Mouse (Mus musculus) spleen, adult 2 months (tissue): ENCODE data around the gene Vamp2. TPM values are rescaled to one million over a fixed set of nuclear protein-coding genes. Genes with fewer than 3 reads are reported as not detected.

ENCODE experiments used
- DNase-seq, 2 experiments: peaks; one replicate each; pipeline versions ENCODE4 v3.0.0 to v3.0.0-alpha.2; 2012 to 2021; ENCODE audit warnings: low spot score in 2 of 2, low read depth in 1 of 2
- H3K27ac ChIP-seq: fragments of 200-500 bp; 2 replicates; pipeline ENCODE4 v1.5.1; 2012; ENCODE audit warnings: low read length, inconsistent platforms; ENCODE audit not compliant: insufficient read depth
- H3K27me3 ChIP-seq: fragments of 200-500 bp; 2 replicates; pipeline ENCODE4 v1.6.1; 2012; ENCODE audit warnings: mild to moderate bottlenecking, moderate library complexity, low read length, inconsistent platforms; ENCODE audit not compliant: control insufficient read depth, insufficient read depth
- H3K36me3 ChIP-seq: fragments of 200-500 bp; 2 replicates; pipeline ENCODE4 v1.6.1; 2012; ENCODE audit warnings: mild to moderate bottlenecking, low read length, inconsistent platforms; ENCODE audit not compliant: control insufficient read depth, insufficient read depth
- H3K4me1 ChIP-seq: fragments of 200-500 bp; 2 replicates; pipeline ENCODE4 v1.6.1; 2011; ENCODE audit warnings: inconsistent platforms; ENCODE audit not compliant: control insufficient read depth, insufficient read depth, insufficient read length
- H3K4me3 ChIP-seq: fragments of 200-500 bp; 2 replicates; pipeline ENCODE4 v1.5.1; 2011; ENCODE audit warnings: mild to moderate bottlenecking, inconsistent platforms; ENCODE audit not compliant: insufficient read depth, insufficient read length; ENCODE audit errors: extremely low read depth
- CTCF ChIP-seq: fragments of 200-500 bp; IDR thresholded peaks from 2 replicates; pipeline ENCODE4 v1.5.1; 2011; ENCODE audit warnings: mild to moderate bottlenecking, inconsistent platforms; ENCODE audit not compliant: insufficient read depth, insufficient read length, insufficient replicate concordance; ENCODE audit errors: extremely low read depth
- POLR2A ChIP-seq: fragments of 200-500 bp; IDR thresholded peaks from 2 replicates; pipeline ENCODE4 v1.6.1; 2011; ENCODE audit warnings: low read depth, low read length, inconsistent platforms
- WGBS: fragments of 180-500 bp; shearing (Covaris S2); methylation state at CpG from one replicate; pipeline ENCODE4 v1.1.7; 2018; 5-methylcytosine and 5-hydroxymethylcytosine counted together
- polyA plus RNA-seq: library from polyadenylated mRNA; depleted of rRNA; stranded (reverse); fragments of >200 nt; gene quantifications from 2 replicates; pipeline ENCODE4 v1.2.3, GENCODE M21; 2012

The Vamp2 gene
- polyA plus RNA-seq, 1 experiment, result 94.2 TPM

DNA sequence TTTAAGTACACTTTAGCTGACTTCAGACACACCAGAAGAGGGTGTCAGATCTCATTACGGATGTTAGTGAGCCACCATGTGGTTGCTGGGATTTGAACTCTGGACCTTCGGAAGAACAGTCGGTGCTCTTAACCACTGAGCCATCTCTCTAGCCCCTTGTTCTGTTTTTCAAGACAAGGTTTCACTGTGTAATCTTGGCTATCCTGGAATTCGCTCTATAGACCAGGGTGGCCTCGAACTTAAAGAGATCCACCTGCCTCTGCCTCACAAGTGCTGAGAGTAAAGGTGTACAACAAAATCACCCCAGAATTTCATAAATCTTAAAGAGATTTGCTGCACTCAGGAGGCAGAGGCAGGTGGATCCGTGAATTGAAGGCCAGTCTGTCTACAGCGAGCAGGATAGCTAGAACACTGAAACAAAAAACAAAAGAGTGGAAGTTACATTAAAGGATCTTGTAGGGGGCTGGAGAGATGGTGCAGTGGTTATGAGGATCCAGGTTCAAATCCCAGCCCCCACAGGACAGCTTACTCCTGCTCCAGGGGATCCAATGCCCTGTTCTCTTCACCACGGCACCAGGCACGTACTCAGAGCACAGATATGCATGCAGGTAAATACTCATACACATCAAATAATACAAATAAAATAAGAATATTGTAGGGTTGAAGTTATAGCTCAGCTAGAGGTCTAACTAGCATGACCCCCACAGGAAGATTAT is 12.4 kb upstream of the Vamp2 start:
- DNase-seq, result no peak
- H3K36me3 ChIP-seq, result no peaks in the 10 kb centered on the region
- no peak overlapping the region for H3K4me3 ChIP-seq
- no peak overlapping the region for H3K27ac ChIP-seq
- H3K4me1 ChIP-seq, result peaks cover 9% of the 10 kb centered on the region; the same call in 1 of the 2 replicates
- no peak for TF ChIP-seq POLR2A
- TF ChIP-seq CTCF, result no peak
- no peaks in the 10 kb centered on the region for H3K27me3 ChIP-seq
- 74% methylated on average over 9 of the region's 9 CpGs for WGBS

DNA sequence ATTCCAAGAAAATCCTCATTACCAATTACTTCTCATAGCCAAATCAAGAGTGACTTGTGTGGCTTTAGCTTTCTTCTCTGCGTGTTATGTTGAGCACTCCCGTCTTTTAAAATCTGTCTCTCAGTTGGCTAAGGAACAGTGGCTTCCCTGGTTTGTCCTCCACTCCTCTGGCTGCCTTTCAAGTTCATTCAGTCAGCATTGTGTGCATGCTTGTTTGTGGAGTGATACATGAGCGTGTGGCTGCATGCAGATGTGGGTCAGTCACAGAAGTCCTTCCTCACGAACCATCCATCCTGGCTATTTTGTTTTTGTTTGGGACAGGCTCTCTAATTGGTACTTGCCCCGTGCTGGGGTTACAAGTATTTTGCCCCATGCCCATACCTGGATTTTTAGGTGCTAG is 11.7 kb upstream of the Vamp2 start:
- 90% methylated on average over 5 of the region's 5 CpGs for WGBS
- TF ChIP-seq CTCF (no peak), POLR2A (no peak)
- Histone ChIP-seq H3K27me3 (no peaks in the 10 kb centered on the region), H3K4me1 (peaks cover 9% of the 10 kb centered on the region; the same call in 1 of the 2 replicates), H3K4me3 (no peak overlapping the region), H3K36me3 (no peaks in the 10 kb centered on the region), H3K27ac (no peak overlapping the region)
- DNase-seq, result no peak

GRCm38 (mm10) chr11:69077316-69077715 is 11.0 kb upstream of the Vamp2 start:
- H3K4me3 ChIP-seq, result no peak overlapping the region
- H3K4me1 ChIP-seq, result peaks cover 9% of the 10 kb centered on the region; the same call in 1 of the 2 replicates
- no peak overlapping the region for H3K27ac ChIP-seq
- H3K27me3 ChIP-seq, result no peaks in the 10 kb centered on the region
- TF ChIP-seq POLR2A, result no peak
- H3K36me3 ChIP-seq, result no peaks in the 10 kb centered on the region
- 90% methylated on average over 9 of the region's 9 CpGs for WGBS
- no peak for DNase-seq

DNA sequence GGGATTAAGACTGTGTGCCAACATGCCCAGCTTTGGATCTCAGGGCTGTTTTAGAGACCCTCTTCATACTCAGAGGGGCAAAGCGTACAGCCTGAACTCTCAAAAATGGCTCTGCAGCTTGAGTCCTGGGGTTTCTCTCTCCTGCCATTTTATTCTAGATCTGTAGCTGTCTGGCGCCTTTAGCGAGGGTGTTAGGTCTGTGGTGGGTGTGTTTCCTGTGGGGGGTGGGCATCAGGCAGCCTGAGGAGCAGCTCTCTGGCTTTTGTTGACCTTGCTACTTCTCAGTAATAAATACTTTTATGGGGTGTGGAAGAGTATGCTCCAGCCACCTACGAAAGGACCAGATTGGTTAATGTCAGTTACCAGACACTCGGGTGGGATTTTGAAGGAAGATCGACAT is 10.2 kb upstream of the Vamp2 start:
- no peak for DNase-seq
- Histone ChIP-seq H3K36me3 (no peaks in the 10 kb centered on the region), H3K4me1 (peaks cover 9% of the 10 kb centered on the region; the same call in 1 of the 2 replicates), H3K4me3 (no peak overlapping the region), H3K27ac (peak overlapping the region; percentile 11; the same call in 1 of the 2 replicates), H3K27me3 (no peaks in the 10 kb centered on the region)
- TF ChIP-seq POLR2A, result no peak
- no peak for TF ChIP-seq CTCF
- WGBS, result 82% methylated on average over 6 of the region's 6 CpGs

GRCm38 (mm10) chr11:69078805-69079438 is 9.4 kb upstream of the Vamp2 start:
- Histone ChIP-seq H3K4me1 (peaks cover 9% of the 10 kb centered on the region; the same call in 1 of the 2 replicates), H3K4me3 (no peak overlapping the region), H3K27me3 (no peaks in the 10 kb centered on the region), H3K36me3 (no peaks in the 10 kb centered on the region), H3K27ac (no peak overlapping the region)
- 23% methylated on average over 5 of the region's 5 CpGs for WGBS
- TF ChIP-seq POLR2A, result no peak
- TF ChIP-seq CTCF, result no peak
- DNase-seq, result peak; percentile 64 to 65

DNA sequence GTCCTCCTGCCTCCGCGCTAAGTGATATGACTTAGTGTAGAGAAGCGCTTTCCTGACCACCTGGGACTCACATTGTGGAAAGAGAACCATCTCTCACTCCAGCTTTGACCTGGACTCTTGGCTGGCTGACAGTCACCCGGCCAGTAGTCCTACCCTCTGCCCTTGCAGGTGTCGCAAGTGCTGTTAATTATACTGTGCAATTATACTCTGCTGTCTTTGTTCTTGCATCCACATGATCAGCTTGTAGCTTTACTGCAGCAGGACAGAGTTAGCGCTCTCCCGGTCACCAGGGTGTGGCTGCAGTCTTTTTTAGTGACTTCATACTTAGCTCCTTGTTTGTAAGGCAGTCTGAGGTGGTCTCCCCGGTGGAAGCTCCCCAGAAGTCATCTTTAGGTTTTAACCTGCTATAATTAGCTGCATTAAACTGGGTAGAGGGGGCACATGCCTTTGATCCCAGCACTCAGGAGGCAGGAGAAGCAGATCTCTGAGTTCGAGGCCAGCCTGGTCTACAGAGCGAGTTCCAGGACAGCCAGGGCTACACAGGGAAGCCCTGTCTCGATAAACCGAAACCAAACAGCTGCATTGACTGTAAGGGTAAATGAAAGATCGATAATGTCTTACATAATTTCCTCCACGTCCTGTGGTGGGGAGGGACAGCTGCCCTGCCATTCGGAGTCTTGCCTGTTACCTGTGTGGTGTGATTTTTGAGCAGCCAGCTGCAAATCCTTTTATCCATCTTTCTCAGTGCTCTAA is 8.0 kb upstream of the Vamp2 start:
- H3K4me3 ChIP-seq, result no peak overlapping the region
- H3K4me1 ChIP-seq, result peaks cover 9% of the 10 kb centered on the region; the same call in 1 of the 2 replicates
- no peaks in the 10 kb centered on the region for H3K36me3 ChIP-seq
- WGBS, result 85% methylated on average over 15 of the region's 15 CpGs
- TF ChIP-seq POLR2A (no peak), CTCF (no peak)
- no peaks in the 10 kb centered on the region for H3K27me3 ChIP-seq
- DNase-seq, result no peak
- H3K27ac ChIP-seq, result no peak overlapping the region

GRCm38 (mm10) chr11:69080855-69081222 is 7.5 kb upstream of the Vamp2 start:
- peaks cover 9% of the 10 kb centered on the region; the same call in 1 of the 2 replicates for H3K4me1 ChIP-seq
- no peak overlapping the region for H3K4me3 ChIP-seq
- H3K36me3 ChIP-seq, result no peaks in the 10 kb centered on the region
- H3K27ac ChIP-seq, result no peak overlapping the region
- H3K27me3 ChIP-seq, result no peaks in the 10 kb centered on the region
- 92% methylated on average over 8 of the region's 8 CpGs for WGBS
- TF ChIP-seq POLR2A (no peak), CTCF (no peak)
- no peak for DNase-seq
